Mouse (Mus musculus): Measurements from ENCODE around the gene Zfp277.
A peak's percentile ranks its signal among the peaks of the same experiment; 100 is the strongest.

Zfp277 gene

DNA sequence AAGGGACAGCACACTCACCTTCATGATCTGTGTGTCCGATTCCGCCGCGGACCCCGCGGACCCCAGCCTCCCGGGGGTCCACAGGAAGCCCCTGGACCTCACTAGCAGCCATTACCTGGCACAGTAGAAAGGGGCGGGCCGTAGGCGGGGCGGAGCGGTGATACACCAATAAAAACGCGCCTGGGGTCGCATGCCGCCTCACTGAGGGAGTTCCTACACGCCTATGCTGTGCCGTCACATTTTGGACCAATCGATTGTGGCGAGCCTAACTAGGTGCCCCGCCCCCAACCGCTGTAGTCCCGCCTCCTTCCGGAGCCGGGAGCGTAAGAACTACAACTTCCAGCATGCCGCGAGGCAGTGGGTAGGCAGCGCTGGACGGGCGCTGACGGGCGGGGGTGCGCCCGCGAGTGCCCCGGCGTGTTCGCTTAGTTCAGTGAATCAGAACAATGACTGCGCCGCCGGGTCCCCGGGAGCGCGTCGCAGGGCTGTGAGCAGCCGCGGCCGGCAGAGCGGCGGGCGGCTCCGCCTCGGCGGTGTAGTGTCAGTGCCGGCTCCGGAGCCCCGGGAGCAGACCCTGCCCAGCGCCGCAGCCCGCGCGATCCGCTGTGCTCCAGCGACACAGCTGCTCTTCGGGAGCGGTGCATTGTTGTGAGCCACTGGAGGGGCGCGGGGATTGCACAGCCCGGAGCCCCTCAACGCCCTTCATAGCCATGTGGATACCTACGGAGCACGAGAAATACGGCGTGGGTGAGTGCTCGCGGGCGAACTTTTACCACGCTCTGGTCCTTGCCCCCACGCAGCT is at the start of gene Zfp277, which contains the start of gene Dock4:
TSS of gene Zfp277 (minus strand) at position 255 of the 802 bp plus-strand sequence.
TSS of gene Dock4 (plus strand) at position 305 of the 802 bp plus-strand sequence.
- peak; percentile 99 for DNase-seq

- no peak for DNase-seq
Observed at GRCm38 (mm10) chr12:40486047-40486837, 40.5 kb upstream of the Zfp277 start.

DNA sequence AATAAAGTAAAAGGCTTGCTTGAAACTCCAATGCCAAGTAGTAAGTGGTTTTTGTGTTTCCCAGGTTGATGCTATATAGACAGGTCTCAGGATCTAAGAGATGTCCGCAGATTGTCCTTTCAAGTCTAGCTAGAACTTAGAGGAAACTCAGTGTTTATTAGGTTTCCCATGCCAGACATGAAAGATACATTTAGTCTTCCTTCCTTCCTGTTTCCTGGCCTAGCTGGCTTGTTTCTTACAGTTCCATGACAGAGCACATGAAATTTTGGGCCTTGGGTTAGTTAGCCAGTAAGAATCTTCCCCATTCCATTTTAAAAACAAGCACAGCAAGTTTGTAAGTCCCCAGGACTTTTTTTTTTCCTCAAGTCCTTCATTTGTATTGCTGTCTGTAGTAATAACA is 39.5 kb upstream of the Zfp277 start:
- DNase-seq, result no peak

DNA sequence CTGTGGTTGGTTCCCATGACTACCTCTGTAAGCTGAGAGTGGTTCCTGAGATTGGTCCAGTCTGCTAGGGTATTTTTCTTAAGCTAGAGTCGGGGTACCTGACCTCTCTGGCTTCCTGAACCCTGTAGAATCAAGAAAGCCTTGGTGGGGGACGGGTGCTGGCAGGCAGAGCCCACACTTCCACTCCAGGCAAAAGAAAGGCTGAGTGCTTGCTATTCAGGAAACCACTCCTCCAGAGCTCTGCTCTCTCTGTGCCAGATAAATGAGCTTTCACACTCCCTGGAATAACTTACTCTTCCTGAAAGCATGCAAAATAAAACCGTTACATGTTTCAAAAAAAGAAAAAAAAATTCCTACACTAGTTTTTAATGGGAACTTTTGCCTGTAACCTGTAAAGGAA is 38.5 kb upstream of the Zfp277 start:
- no peak for DNase-seq

GRCm38 (mm10) chr12:40477621-40478452 is 32.1 kb upstream of the Zfp277 start:
- no peak for DNase-seq

GRCm38 (mm10) chr12:40473709-40474108 is 28.0 kb upstream of the Zfp277 start:
- DNase-seq, result no peak

- no peak for DNase-seq
Observed at GRCm38 (mm10) chr12:40471649-40472399, 26.1 kb upstream of the Zfp277 start.

GRCm38 (mm10) chr12:40469009-40469408 is 23.3 kb upstream of the Zfp277 start:
- no peak for DNase-seq

GRCm38 (mm10) chr12:40468235-40468634 is 22.5 kb upstream of the Zfp277 start:
- no peak for DNase-seq

GRCm38 (mm10) chr12:40464282-40464681 is 18.6 kb upstream of the Zfp277 start:
- no peak for DNase-seq

DNA sequence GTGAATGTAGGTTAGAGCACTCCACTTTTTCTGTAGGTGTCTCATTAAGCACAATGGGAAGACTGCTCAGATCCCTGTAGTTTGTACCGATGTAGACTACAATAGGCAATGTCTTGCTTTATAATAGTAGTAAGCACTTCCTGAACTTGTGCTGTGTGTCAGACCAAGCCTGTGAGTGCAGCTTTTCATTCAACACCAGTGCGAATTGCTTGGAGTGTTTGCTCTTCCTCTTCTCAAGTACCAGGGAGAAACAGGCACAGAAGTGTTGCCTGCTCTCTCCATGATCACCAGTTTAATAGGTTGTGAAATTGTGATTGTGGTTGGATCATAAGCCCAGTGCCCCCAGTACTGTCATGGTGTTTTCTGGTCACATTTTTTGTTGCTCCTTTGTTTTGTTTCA is 18.1 kb upstream of the Zfp277 start:
- no peak for DNase-seq

DNA sequence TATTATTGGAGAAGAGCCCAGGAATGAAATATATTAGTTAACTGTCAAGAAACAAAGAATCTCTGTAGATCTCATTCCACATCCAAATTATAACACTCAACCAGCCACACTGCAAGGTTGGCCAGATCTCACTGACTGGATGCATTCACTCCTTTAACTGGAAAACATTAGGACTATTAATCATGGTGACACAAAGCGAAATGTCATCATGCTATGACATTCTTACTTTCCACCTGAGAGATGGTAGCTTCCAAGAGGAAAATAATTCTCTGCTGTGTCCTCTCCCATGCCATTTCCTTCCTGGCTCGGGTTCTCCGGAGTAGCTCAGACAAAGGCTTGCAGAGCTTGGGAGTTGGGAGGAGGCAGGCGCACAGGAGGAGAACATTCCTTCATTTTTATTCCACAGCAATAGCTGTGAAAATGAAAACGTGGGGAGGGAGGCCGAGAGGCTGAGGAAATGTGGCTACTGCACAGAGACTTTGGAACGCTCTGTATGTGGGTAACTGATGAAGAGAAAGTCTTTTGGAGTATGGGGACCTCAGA is 17.1 kb upstream of the Zfp277 start:
- DNase-seq, result no peak

DNA sequence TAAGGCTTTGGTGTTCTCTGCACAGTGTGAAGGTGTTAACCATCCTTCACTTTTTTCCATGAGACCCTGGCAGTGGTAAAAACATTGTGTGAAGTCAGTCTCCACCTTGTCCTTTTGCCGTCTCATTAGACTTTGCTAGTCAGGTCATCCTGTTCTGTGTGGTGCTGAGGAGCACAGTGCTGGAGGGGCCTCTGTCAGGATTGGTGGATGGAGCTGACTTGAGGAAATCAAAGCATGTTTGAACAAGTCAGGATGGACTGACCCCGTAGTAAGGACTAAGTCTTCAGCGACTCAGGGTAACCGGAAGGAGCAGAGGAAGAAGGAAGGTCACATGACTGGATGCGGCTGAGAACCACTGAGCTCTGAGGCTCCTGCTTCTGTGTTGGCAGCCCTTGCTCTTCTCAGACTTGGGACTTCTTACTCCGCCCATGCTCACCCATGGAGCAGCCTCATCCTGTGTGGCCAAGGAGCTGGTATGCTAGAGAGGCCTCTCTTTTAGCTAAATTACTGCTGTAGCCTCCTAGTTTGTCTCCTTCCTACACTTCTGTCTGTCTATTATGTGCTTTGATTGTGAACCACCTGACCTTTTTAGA is 14.1 kb upstream of the Zfp277 start:
- DNase-seq, result no peak

DNA sequence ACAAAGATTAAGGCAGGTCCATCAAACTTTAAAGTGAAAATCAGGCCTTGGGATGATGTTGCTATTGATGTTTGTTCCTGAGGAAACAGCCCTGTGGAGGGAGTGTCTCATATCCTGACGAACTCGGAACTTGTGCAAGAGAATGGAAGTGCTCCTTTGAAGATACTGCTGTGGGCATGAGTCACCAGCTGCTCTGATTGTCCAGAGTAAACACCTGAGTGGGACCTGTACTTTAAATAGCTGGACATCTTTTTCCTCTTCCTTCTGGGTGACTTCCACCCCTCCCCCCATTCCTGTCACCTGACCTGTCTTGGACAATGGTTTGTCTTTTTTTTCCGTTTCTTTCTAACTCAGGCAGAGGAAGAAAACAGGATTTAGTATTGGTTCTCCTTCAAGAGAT is 13.3 kb upstream of the Zfp277 start:
- DNase-seq, result no peak

DNA sequence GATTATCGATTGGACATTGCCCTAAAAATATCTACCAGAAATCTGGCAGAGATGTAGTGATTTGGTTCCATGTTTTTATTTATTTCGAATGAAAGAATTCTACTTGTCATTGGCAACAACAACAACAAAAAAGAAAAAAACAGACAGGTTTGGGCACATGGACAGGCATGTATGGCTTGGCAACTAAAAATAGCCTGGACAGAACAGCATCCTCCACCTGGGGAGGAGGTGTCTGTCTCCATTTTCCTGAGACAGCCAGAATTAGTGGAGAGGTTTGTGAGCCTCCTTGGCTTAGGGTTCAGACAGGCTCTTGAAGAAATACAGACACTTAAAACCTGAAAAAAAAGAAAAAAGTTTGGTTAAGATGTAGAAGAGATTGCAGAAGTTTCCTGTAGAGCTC is 10.8 kb upstream of the Zfp277 start:
- no peak for DNase-seq

- DNase-seq, result no peak
Observed at GRCm38 (mm10) chr12:40449119-40449795, 3.6 kb upstream of the Zfp277 start.

DNA sequence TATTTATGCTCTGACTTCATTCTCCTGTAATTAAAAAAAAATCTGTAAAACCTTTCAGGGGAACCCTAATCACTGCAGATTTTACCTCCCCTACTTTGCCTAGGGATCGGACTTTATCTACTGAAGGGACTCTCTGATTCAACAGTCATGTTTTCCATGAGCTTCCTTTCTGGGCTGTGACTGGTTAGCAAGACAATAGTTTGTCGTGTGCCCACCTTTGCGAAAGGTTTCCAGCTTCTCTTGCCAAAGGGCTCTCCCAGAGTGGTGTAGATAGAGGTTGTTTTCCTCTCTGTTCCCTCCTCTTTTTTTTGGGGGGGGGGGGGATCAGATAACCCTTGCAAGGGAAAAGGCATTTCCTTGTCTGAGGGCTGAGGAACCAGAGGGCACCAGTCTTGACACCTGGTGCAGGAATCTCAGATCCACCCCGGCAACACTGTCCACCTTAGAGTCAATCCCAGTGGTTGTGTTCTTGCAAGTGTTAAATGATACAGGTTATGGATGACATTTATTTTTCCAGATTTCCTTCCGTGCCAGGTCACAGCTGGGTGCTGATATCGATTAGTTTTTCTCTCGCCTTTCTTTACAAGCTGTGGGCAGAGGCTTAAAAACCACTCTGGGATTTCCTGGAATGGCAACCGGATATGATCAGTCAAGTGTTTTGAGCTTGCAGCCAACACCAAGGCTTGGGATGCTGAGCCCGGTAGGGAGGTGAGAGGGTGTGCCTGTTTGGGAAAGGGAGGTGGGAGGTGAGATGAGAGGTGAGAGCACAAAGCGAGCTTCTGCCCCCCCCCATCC is 2.1 kb upstream of the Zfp277 start:
- no peak for DNase-seq

DNA sequence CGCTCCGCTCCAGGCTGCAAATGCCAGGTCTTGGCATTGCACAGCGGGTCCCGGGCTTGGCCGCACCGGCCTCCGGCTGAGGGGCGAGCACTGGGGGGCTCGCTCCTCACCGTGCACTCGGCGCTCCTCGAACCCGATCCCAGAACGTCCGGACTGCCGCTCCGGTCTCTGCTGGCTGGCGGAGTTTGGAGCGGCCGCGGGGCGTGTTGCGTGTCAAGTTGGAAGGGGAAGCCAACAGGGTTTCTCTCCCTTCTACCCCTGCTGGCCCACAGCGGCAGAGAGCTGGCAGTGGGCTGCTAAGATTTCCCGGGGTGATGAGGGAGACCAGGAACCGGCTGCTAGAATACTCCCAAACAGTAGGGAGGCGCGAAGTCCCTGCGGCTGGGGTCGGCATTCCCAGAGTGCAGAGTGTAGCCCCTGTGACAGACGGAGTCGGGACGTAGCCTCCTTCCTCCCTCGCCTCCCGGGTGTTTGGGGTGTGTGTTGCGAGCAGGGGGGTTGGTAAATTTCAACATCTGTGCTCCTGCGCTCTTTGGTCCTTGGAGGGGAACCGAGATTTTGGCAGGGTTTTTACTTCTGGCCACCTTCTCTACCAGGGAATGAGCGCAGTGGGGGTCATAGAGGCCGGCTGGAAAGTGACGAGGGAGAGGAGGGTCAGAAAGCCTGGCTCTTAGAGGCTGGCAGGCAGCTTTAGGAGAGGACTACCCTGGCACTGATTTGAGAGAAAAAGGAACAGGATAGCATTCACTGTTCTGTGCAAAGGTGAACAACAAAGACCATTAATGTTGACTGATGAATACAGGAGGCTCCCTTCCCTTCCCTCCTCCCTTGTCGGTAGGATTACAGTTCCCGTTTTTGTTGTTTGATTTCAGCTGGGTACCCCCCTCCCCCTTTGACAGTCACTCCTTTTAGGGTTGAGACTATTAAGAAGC is 1.0 kb upstream of the Zfp277 start:
- DNase-seq, result peak; percentile 35 to 52

DNA sequence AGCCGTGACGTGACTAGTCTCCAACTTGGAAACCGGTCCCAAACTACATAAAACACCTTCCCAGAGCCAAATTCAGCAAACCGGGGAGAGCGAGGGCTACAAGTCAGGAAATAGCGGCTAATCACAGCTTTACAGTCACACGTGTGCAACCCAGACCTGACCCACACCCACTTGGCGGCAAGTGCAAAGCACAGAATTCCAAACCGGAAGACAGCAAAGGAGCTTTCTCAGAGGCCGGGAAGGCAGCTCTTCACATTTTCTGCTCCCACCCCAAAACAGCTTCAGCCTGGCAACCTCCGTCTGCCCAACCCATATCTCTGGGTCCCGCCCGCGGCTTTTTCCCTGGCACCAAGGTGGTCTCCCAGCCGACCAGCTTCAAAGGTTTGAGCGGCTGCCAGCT is 496 bp downstream of the Zfp277 start:
- DNase-seq, result no peak

Data from thymus, postnatal 36 days (tissue).